Mouse (Mus musculus): ENCODE measurements around the gene Srsf9.
"Not testable (repeated sequence)": the region's sequence is repeated elsewhere in the genome, so short reads cannot be mapped to it uniquely, and the experiment has no call there.

Gene Srsf9

DNA sequence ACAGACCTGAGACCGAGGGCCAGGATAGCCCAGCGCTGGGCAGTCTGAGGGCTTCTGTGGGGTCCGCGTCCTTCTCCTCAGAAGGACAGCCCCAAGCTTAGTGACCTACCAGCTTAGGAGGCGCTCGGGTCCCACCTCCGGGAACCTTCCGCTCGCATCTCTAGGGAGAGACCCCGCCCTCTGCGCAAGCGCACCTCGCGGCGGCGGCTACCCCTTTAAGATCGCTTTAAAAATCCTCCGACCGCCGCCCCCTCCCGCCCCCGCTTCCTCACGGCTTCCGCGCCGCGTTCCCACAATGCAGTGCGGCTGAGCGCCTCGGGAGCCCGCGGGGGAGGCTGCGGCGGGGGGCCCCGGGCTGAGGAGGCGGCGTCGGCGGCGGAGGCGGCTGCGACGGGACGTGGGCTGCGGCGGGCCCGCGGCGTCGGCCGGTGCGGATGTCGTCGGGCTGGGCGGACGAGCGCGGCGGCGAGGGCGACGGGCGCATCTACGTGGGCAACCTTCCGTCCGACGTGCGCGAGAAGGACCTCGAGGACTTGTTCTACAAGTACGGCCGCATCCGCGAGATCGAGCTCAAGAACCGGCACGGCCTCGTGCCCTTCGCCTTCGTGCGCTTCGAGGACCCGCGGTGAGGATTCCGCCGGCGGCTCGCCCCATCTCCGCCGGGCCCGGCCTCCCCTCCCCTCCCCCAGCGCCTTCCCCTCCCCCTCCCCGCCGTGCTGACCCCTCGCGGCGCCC lies at the start of gene Srsf9:
TSS of gene Srsf9 (plus strand) at position 303 of the 735 bp plus-strand sequence.
- peak; percentile 96 for DNase-seq

DNA sequence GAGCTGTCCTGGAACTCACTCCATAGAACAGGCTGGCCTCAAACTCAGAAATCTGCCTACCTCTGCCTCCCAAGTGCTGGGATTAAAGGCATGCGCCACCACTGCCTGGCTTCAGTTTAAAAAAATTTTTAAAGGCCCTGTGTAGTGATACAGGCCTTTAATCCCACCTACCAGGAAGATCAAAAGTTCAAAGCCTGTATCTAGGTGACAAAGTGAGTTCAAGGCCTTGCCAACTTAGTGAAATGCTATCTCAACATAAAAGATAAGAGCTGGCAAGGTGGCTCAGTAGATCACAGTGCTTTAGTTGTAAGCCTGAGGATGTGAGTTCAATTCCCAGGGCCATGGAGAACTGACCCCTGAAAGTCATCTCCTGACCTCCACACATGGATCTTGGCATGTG lies 48.9 kb upstream of the Srsf9 start:
- DNase-seq, result no peak

DNA sequence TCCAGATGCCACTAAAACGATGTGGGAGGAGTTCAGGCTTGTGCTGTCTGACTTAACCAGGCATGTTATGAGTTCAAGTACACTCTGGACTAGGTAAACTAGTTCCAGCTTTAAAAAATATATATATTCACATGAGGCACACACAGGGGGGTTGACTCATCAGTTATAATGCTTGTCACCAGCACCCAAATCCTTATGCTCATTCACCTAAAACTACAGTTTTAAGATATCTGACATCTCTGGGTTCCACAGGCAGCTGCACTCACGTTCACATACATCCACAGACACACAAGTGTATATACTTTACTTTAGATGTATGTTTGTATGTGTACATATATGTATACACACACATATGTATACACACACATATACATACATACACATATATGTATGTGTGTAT lies 48.2 kb upstream of the Srsf9 start:
- no peak for DNase-seq

DNA sequence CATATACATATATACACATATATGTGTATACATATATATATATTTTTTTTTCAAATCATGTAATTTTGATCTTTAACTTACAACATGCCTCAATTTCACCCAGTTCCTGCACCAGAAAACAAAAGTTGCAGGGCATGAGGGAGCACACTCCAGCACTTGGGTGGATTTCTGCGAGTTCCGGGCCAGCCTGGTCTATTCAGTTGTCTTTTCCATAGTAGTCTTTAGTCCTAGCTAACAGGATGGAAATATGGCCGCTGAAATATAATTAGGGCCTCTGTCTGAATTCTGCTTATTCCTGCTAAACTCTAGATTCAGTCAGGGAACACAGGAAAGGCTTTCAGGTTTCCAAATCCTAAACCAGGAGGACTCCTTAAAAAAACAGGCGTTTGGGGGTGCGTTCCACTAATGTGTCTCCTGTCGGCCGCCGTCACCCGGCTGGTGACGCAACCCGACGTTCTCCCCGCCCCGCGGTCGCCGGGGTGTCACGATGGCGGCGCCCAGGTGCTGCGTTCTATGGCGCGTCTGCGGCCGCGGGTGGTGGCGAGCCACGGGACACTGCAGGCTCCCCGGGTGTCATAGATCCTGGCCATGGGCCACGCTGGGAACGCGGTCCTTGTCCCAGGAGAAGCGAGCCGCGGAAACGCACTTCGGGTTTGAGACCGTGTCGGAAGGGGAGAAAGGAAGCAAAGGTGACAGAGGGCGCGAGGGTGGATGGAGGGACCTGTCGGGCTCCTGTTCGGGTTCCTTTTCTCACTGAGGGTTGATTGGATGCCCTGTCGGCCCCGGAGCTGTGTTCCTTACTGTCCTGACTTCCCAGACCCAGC lies 47.5 kb upstream of the Srsf9 start, which contains the start of gene Coq5:
TSS of gene Coq5 (plus strand) at position 441 of the 824 bp plus-strand sequence.
- peak; percentile 84 for DNase-seq

DNA sequence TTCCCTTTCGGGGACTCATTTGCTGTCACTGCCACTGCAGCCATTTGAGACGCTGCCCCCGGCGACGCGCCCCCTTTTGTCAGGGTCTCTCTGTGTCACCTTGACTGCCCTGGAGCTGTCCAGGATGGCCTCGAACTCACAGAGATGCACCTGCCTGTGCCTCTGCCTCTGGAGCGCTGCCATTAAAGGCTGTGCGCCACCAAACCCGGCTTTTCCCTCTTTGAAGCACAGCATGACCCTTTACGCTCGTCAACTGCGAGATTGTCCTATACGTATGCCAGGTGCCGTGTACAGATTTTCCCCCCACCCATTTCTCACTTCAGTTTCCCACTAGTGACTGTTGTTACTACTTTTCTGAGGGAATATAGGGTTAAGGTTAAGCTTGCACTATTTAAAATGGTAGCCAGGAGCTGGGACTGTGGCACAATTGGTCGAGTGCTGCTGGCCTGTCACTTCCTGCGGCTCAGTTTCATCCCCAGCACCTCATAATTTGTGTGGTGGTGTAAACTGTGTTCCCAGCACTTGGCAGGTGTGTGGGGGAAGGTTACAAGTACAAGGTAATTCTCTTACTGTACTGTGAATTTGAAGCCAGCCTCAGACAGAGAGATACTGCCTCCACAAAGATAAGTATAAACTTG lies 46.8 kb upstream of the Srsf9 start:
- DNase-seq, result peak; percentile 40

DNA sequence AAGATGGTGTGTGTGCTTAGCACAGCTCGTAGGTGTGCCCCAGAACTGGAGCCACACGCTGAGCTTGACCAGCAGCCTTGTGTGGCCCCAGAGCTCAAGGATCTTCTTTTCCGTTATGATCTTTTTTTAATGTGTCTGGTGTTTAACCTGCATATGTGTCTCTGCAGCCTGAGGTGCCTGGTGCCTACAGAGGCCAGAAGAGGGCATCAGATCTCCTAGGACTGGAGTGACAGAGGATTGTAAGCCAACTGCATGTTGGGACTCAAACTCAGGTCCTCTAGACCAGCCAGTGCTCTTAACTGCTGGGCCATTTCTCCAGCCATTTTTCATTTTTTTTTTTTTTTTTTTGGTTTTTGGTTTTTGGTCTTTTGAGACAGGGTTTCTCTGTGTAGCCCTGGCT lies 42.2 kb upstream of the Srsf9 start:
- DNase-seq, result no peak

DNA sequence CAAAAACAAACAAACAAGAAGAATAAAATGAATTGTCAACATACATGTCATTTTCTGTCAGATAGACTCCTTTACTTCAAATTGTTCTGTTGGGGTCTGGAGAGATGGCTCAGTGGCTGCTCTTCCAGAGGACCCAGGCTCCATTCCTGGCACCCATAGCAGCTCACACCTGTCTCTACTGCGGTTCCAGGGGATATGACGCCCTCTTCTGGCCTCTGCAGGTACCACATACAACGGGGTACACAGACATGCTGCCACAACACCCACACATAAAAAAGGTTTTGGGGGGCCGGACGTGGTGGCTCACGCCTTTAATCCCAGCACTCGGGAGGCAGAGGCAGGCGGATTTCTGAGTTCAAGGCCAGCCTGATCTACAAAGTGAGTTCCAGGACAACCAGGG lies 32.8 kb upstream of the Srsf9 start:
- DNase-seq, result no peak

DNA sequence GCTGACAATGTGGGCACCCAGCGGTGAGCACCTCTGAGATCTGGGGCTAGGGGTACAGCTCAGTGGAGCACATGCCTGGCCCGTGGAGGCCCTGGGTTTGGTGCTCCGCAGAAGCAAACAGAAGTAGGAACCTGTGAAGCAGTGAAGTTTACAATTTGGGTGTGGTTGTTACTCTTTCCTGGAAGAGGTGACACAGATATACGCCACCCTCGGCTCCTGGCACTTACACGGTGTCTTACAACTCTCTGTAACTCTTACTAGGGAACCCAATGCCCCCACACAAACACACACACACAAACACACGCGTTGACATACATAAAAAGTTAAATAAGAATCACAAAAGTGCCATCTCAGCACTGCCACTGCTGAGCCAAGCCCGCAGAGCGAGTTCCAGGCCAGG lies 30.6 kb upstream of the Srsf9 start:
- DNase-seq, result no peak

DNA sequence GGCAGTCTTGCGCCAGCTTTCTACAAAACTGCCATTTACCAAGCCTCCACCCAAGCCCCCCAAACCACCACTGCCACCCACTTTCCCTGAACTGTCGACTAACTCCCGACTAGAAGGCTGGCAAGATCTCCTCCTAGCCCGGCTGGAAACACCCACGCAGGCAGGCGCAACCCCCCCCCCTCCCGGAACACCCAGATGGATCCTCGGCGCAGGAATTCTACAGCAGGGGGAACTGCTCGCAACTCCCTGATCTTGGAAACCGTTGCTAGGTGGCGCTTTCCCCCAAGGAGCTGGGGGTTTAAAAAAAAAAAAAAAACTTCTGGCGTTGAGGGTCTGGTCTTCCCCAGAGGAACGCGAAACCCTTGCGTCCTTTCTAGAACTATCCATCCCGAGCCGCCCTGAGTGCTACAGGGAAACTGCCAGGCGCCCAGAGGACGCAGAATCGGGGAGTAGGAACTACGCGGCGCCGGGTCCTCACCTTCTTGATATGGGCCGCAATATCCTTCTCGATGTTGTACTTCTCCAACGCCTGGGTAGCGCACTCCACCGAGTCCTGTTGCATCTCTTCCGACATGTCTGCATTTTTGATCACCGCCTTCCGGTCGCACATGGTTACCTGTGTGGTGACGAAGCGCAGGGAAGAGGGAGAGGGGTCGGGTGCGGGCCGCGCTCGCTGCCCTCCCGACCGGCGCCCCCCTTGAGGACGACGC lies 26.8 kb upstream of the Srsf9 start:
- peak; percentile 58 for DNase-seq

DNA sequence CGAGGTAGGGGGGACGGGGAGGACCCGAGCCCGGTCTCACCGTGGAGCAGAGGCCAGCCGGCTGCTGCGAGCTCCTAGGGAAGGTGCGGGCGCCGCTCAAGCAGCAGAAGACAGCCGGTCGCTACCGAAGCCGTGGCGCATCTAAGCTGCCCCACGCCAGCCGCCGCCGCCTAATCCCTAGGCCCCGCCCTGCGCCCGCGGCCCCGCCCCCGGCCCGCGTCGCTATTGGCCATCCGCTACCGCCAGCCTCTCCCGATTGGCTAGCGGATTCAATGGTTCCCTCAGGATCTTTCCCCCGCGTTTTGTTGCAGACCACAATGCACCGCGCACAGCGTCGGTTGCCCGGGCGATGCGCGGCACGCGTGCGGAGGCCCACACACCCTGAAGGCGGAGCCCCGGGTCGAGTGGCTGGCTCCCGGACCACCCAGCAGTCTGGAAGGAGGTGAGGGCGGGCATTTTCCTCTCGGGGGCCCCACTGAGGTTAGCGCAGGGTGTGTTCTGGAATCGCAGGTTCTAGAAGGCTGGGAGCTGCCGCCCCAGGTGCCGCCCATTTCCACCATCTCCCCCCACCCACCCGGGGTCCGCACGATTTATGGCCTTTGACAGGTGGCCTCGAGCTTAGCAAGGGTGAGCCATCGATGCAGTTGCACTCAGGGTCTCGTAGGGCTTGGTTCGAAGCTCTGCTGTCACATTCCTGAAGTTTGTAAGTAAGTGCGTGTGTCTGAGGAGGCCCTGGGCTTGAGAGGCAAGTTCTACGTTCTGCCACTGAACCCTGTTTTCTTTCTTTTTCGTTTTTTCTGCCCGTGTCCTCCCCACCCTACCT lies 26.0 kb upstream of the Srsf9 start, which contains the start of gene Dynll1:
TSS of gene Dynll1 (minus strand) at position 208 of the 823 bp plus-strand sequence.
- DNase-seq, result peak; percentile 99

DNA sequence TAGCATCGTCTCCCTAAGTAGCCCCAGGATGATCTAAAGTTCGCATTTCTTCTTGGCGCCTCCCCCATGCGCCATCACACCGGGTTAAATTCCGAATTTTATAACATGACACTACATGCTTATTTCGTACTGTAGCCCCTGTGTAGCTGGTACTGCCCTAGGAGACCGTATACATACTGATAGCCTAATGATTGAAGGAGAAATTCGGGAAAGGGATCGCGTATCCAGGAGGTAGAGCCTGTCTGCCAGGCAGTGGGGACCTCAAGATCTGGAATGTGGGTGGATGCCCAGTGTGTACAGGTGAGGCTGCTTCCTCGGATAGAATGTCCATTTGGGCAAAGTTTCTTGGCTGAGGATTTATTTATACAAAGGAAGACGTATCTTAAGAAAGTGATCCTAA lies 25.4 kb upstream of the Srsf9 start:
- DNase-seq, result peak; percentile 28

DNA sequence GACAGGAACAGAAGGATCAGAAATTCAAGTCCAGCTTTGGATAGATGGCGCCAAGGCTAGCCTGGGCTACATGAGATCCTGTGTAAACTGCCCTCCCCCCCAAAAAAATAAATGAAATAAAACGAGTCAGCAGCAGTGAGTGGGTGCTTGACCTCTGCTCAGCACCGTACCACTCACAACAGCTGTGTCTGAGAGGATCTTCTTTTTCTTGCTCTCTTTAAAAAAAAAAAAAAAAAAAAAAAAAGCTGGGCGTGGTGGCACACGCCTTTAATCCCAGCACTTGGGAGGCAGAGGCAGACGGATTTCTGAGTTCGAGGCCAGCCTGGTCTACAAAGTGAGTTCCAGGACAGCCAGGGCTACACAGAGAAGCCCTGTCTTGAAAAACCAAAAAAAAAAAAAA lies 24.8 kb upstream of the Srsf9 start:
- DNase-seq, result not testable (repeated sequence)

DNA sequence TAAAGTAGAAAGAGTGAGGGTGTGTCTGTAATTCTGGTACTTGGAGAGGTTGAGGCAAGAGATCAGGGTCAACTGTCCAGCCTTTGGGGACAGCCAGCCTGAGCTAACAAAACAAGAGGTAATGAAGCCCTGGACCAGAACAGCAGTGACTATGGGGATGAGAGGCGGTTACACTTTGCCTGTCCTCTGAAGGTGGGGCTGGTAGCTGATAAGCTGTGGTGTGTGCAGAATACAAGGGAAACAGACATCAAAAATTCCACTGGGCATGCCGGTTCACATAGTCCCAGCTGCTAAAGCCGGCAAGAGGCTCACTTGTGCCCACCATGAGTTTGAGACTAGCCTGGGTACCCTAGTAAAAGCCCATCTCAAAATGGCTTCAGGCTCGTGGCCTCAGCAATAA lies 14.6 kb upstream of the Srsf9 start:
- no peak for DNase-seq

DNA sequence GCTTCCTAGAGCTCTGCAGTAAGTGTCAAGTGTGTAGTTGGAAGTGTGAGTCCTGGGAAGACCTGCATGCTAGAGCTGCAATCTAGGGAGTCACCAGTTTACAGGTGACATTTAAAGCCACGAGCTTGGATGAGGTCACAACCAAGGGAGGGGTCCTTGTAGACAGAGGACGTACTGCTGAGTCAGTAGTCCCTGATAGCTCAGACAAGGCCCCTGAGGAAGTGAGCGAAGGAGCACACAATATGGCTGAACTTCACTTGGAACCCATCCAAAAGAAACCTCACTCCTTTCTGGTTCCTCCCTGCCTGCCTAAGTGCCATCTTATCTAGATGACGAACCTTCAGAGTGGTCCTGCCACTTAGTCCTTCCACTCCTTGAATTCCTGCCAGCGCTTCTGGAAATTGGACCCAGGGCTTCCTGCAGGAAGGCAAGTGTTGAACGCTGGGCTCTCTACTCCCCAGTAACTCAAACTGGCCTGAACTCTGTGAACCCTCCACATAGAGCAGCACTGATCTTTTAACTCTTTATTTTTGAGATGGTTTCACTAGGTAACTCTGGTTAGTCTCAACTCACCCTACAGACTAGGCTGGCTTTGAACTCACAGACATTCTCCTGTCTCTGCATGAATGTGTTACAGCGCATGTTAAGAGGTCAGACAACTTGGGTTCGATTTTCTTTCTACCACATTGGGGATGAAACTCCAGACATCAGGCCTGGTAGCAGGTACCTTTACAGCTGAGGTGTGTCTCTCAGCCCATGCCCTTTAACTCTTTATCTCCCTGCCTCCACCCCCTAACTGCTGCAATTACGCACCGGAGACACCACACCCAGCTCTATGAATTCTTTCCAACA lies 13.9 kb upstream of the Srsf9 start:
- no peak for DNase-seq

DNA sequence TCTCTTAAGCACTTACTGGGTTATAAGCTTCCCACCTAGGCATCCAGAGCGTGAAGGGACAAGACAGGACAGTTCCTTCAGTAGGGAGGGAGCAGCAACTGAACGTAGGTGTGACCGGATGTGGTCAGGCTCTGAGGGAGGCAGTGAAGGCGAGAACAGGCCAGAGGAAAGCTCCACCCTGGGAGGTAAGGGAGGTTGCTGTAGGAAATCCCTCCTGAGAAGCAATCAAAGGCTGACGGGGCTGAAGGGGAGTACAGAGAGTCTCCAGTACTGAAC lies 13.4 kb upstream of the Srsf9 start:
- no peak for DNase-seq

DNA sequence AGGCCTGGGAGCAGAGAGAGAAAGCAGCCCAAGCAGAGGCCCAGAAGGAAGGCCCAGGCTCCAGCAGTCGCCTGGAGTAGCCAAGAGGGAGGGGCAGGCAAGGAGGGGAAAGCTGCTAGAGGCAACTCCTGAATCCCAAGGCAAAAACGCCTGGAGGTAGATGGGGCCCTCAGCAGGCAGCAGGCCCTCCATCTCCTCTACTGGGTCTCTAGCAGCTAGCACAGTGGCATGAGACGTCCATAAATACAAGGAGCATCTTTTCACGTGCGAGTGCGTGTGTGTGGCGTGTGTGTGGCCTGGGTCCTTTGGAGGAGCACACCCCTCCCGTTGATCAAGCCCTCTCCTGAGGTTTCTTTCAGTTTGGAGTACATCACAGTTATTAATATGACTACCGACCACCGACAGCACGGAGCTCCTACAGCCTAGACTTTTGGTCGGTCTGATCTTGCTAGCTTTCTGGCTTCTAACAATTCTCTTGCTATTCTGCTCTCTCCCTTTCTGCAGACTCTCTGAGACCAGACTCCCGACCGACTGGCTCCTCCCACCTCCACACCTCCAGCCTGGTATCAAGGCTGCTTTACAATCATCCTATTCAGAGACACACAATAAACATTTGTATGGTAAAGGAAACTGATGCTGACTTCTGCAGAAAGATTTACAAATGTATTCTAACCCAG lies 9.9 kb upstream of the Srsf9 start:
- no peak for DNase-seq

DNA sequence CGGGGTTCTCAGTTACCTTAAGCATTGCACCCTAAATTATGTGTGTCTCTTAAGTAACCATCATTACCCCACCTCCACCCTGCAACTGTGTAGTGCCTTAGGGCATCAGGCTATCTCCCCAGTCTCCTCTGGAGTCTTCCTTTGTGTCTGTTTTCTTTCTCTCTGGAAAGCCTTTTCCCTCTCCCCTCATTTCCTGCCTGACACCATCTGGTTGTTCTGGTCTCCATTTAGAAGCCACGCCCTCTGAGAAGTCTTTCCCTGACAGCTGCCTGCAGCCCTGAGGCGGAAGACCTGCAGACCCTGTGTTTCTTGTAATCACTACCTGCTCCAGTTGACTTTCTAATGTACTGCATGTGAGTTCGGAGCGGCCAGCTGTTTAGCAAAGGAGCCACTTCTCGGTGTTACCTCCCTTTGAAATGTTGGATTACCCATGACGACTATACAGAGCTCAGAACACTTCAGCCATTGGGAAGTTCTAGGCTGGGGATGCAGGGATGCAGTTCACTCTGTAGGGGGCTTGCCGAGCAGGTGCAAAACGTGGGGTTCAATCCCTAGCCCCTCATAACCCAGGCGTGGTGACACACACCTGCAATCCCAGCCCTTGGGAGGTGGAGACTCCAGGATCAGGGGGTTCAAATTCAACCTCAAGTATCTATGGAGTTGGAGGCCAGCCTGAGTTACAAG lies 9.2 kb upstream of the Srsf9 start:
- DNase-seq, result no peak

DNA sequence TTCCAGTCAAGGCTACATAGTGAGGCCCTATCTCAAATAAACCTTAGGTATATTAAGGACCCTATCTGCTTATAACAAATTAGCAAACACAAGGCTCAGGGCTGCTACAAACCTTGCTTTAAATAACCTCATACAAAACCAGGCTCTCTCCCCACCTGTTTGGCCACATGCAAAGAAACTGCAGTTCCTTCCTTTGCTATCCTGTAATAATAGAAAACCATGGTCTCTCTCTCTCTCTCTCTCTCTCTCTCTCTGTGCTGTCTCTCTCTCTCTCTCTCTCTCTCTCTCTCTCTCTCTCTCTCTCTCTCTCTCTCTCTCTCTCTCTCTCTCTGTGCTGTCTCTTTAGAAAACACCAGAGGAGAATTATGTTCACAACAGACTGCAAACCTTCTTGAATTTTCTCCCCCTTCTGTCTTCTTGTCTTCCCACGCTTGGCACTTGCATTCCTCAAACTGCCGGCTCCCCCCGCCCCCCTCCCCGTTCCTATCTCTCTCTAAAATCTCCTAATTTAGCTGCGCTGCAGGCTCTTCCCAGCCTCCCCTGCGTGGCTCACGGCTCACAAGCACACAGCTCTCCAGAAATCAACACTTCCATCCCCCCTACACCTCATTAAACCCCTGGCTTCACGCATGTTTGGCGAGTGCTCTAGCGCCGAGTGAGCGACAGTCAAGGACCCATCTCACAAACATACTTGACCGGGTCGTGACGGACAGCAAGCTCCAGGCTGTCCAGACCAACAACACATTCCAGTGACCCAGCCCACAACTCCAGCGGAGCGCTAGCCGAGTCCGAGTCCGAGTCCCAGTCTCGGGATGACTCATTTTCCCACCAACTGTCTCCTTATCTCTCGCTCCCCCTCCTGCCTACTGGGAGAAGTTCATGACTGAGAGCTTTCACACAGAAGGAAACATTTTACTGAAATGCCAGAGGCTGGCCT lies 7.7 kb upstream of the Srsf9 start:
- DNase-seq, result peak; percentile 67

DNA sequence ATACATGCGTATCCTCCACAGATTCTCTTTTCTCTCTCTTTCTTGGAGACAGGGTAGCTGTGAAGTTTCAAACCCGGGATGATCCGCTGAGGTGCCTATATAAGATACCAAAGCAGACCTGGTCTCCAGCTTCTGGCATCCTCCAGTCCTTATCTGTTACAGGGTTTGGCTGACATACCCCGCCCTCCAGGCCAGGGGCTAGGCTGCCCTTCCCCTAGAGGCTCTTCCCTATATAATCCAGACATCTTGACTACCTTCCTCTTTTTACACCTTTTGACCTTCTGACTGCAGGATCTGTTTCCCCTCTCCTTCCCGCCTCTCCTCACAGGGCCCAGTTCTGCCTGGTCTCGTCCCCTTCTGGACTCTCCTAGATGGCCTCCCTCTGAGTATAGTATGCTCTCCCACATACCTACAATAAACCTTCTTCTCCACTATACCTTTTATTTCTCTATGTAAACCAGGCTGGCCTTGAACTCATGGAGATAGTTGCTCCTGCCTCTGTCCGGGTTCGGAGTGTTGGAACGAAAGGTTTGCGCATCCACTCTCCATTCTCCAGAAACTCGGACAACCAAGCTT lies 633 bp upstream of the Srsf9 start:
- DNase-seq, result no peak

Measured in kidney, adult 9 months (tissue).